In genomic region chr4:68955621-68956020, GRCm38 (mm10) we compare ENCODE assay signal across 9 mouse cellular contexts. TPM values are rescaled to one million over a fixed set of nuclear protein-coding genes. Genes with fewer than 3 reads are reported as not detected.
A peak's percentile ranks its signal among the peaks of the same experiment; 100 is the strongest.
DNase-seq lines count a peak whose midpoint lies in the region; ATAC-seq and TF ChIP-seq lines count a peak whose summit lies in the region.
"Had no signal": no experiment of that assay in that cellular context is flagged by ENCODE, and none has a peak within 500 bp of the region (broad histone marks: within the 10 kb centered on the region; RNA-seq: fewer than 3 reads in every experiment).

No protein-coding gene starts in this region.

- no peak for TF ChIP-seq CTCF in liver, postnatal 0 days (IDR thresholded peaks at IDR 0.05; ENCODE audit: low read depth)
- TF ChIP-seq CTCF in intestine, postnatal 0 days (IDR thresholded peaks at IDR 0.05; ENCODE audit: low read depth): no peak

- H3K36me3 ChIP-seq in kidney, embryonic 16.5 days (ENCODE audit: insufficient read depth, low read length): no peaks in the 10 kb centered on the region
- H3K36me3 ChIP-seq in liver, postnatal 0 days (replicated peaks; ENCODE audit: insufficient read depth, low read length): no peaks in the 10 kb centered on the region
- H3K36me3 ChIP-seq in intestine, postnatal 0 days (ENCODE audit: control insufficient read depth, insufficient read depth): no peaks in the 10 kb centered on the region
- H3K36me3 ChIP-seq: limb, embryonic 12.5 days had no signal

- WGBS in kidney, embryonic 16.5 days: 4% methylated on average over 4 of the region's 4 CpGs
- 6% methylated on average over 4 of the region's 4 CpGs for WGBS in liver, postnatal 0 days (ENCODE audit: insufficient replicate concordance)
- 6% methylated on average over 4 of the region's 4 CpGs for WGBS in intestine, postnatal 0 days

- H3K4me2 ChIP-seq in kidney, embryonic 16.5 days (replicated peaks; ENCODE audit: low read depth, low read length): no peak overlapping the region
- no peak overlapping the region for H3K4me2 ChIP-seq in liver, postnatal 0 days (ENCODE audit: low read depth, low read length)
- no peak overlapping the region for H3K4me2 ChIP-seq in intestine, postnatal 0 days (replicated peaks; ENCODE audit: low read depth)

- H3K4me3 ChIP-seq in kidney, embryonic 16.5 days (ENCODE audit: low read length): no peak overlapping the region
- no peak overlapping the region for H3K4me3 ChIP-seq in liver, postnatal 0 days (ENCODE audit: low read depth, low read length)
- no peak overlapping the region for H3K4me3 ChIP-seq in intestine, postnatal 0 days (ENCODE audit: low read depth, low read length)
- H3K4me3 ChIP-seq: limb, embryonic 12.5 days had no signal

- TF ChIP-seq EP300 in liver, postnatal 0 days (IDR thresholded peaks at IDR 0.05; ENCODE audit: low read depth): no peak

- H3K9ac ChIP-seq in kidney, embryonic 16.5 days (replicated peaks; ENCODE audit: low read length): no peak overlapping the region
- H3K9ac ChIP-seq in liver, postnatal 0 days (replicated peaks): no peak overlapping the region
- H3K9ac ChIP-seq in intestine, postnatal 0 days (ENCODE audit: low read depth, low read length): no peak overlapping the region
- H3K9ac ChIP-seq: limb, embryonic 12.5 days had no signal

- DNase-seq in kidney, adult 9 months: peak; percentile 42
- peak; percentile 22 for DNase-seq in adipocyte (ENCODE audit: low spot score)
- DNase-seq in embryo, embryonic 9.5 days (ENCODE audit: extremely low spot score): peak; percentile 74
- DNase-seq in liver, postnatal 0 days: peak; percentile 29
- no peak for DNase-seq in natural killer cell, adult 2 months (ENCODE audit: low spot score in 2 of 2)
- DNase-seq in layer of hippocampus, postnatal 36 days: no peak

- no peak for ATAC-seq in kidney, embryonic 16.5 days (ENCODE audit: low FRiP score, low TSS enrichment)
- no peak for ATAC-seq in liver, postnatal 0 days
- ATAC-seq in intestine, postnatal 0 days: no peak

- no peaks in the 10 kb centered on the region for H3K9me3 ChIP-seq in kidney, embryonic 16.5 days (ENCODE audit: low read length)
- H3K9me3 ChIP-seq in liver, postnatal 0 days (ENCODE audit: low read length): no peaks in the 10 kb centered on the region
- H3K9me3 ChIP-seq in intestine, postnatal 0 days (ENCODE audit: control insufficient read depth): no peaks in the 10 kb centered on the region
- H3K9me3 ChIP-seq: limb, embryonic 12.5 days had no signal

- peaks cover 23% of the 10 kb centered on the region for H3K27me3 ChIP-seq in kidney, embryonic 16.5 days (ENCODE audit: insufficient read depth, low read length)
- peaks cover 16% of the 10 kb centered on the region for H3K27me3 ChIP-seq in liver, postnatal 0 days (ENCODE audit: insufficient read depth, low read length)
- no peaks in the 10 kb centered on the region; the same call in 1 of the 2 replicates for H3K27me3 ChIP-seq in intestine, postnatal 0 days (replicated peaks; ENCODE audit: control insufficient read depth, insufficient read depth, low read length)

- no peak overlapping the region for H3K27ac ChIP-seq in kidney, embryonic 16.5 days (ENCODE audit: low read length)
- no peak overlapping the region for H3K27ac ChIP-seq in liver, postnatal 0 days (ENCODE audit: low read depth)
- no peak overlapping the region for H3K27ac ChIP-seq in intestine, postnatal 0 days (ENCODE audit: low read depth, low read length)
- H3K27ac ChIP-seq: limb, embryonic 12.5 days had no signal

- H3K4me1 ChIP-seq in kidney, embryonic 16.5 days (ENCODE audit: insufficient read depth, low read length): peaks cover 13% of the 10 kb centered on the region
- H3K4me1 ChIP-seq in liver, postnatal 0 days (ENCODE audit: insufficient read depth): no peaks in the 10 kb centered on the region
- no peaks in the 10 kb centered on the region for H3K4me1 ChIP-seq in intestine, postnatal 0 days (replicated peaks; ENCODE audit: control insufficient read depth, insufficient read depth, low read length)

RNA-seq across cellular contexts. Expression of gene Brinp1, which starts 1.4 kb away (rescaled TPM):
- polyA plus RNA-seq in kidney, embryonic 16.5 days (2015; fragmentation: Nextera tagmentation; extraction: Ambion mirVana): 5.5 and 6.4 TPM in 2 replicates
- polyA plus RNA-seq in liver, postnatal 0 days (2015; fragmentation: Nextera tagmentation; extraction: Ambion mirVana): 0.12 and 0.15 TPM in 2 replicates
- polyA plus RNA-seq in intestine, postnatal 0 days (2015; fragmentation: Nextera tagmentation; extraction: Ambion mirVana): 0.95 and 1.2 TPM in 2 replicates
- 100 to 1,000 TPM; 191 to 197 TPM for total RNA-seq in layer of hippocampus, postnatal 36 days (2021)

Comparison
In these comparisons a context has a peak if more than half of its experiments do, and no peak if none do; other contexts are left out.
1. DNase-seq: peak in kidney, adult 9 months (single experiment), adipocyte (single experiment), embryo, embryonic 9.5 days (single experiment) and liver, postnatal 0 days (single experiment); none in natural killer cell, adult 2 months (0 of 2) and layer of hippocampus, postnatal 36 days (0 of 2).